Mouse (Mus musculus): ENCODE data around the gene Fosb.

Gene Fosb

DNA sequence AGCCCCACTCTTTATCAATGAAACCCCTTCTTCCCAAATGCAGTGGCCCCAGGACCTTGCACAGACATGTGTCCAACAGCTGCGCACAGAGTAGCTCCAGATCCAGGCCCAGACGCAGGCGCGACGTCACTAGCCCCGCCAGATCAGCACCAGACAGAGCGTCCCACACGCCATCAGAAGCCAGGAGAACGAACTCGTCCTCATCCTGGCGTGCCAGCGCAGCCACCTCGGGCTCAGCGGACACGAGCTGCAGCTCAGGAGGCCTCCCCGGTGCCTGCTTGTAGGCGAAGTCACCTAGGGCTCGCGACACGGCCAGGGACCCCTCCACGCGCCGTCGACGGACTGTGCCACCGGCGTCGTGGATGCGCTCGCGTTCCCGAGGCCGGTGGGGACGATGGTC, 30.8 kb downstream of the Fosb start:
- DNase-seq: no peak

DNA sequence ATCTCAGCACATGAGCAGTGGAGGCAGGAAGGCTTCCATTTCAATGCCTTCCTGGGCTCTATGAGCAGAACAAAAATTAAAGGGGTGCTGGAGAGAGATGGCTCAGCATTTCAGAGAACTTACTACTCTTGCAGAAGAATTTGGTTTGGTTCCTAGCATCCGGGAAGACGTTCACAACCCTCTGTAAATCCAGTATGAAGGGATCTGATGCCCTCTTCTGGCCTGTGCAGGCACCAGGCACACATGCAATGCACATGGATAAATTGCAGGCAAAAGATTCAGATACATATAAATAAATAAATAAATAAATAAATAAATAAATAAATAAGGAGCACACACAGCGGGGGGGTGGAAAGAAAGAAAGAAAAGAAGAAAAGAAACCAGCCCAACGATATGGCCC, 33.6 kb downstream of the Fosb start:
- DNase-seq: no peak

DNA sequence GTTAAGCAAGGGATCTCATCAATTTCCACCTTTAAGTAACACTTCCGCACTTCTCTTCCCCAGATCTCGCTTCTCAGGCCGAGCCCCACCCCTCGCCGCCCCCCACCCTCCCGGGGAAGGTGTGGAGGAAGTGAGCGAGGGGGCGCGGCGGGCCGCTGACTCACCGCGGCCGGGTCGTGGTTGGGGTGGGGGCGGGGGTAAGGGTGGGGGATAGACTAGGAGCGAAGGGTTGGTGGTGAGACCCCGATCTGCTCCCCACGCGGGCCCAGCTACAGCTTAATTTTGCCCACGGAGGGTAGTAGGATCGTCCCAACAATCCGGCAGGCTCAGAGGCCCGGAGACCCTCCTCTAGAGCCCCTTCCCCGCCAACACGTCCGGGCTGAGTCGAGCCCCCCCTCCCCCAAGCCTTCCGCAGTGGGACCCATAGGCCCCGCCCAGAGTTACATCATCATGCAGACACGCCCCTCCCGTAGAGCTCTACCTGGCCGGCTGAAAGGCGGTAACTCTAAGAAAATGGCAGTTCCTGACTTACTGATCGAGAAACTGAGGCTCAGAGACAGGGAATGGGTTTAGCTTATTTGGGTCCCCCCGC, 37.6 kb downstream of the Fosb start:
- DNase-seq: peak; percentile 83

DNA sequence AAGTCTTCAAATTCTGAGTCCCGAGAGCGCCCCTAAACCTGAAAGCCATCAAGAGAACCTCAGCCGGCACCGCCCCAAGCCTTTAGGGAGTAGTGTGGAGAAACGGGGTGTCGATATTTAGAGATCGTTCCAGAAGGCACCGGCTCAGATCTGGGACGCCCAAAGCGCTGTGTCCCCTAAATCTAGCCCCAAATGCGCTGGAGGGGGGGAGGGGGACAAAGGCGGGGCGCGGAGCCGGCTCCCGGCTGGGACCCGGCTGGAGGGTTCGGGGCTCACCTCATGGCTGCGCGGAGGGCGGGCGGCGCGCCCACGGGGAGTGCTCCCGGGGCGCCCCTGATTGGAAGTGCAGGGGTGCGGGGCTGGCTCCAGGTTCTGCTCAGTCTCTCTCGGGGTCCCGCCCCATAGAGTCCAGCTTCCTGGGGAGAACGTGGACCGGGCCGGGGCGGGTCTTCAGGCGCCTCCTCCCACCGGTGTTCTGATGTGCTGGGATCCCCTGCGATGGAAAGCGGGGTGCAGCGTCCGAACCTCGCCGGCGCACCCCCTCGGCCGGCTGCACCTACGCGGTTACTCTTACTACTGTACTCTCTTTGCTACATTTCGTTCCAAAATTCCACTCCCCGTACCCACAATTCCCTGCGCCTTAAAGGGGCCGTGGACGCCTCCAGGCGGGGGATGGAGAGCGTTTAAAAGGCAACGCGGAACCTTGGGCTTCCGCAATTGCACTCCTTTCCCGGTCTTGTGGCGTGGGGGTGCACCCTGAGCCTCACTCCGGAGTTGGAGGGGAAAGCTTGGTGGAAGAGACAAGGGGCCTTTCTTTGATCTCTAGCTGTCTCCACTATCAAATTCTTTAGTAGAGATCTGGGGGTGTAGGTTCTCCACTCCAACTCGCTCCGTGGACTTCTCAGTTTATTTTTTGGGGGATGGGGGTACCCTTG, 38.3 kb downstream of the Fosb start, which contains the start of gene Vasp:
Vasp (minus strand) TSS at position 580 of the 935 bp plus-strand sequence.
- peak; percentile 92 for DNase-seq

DNA sequence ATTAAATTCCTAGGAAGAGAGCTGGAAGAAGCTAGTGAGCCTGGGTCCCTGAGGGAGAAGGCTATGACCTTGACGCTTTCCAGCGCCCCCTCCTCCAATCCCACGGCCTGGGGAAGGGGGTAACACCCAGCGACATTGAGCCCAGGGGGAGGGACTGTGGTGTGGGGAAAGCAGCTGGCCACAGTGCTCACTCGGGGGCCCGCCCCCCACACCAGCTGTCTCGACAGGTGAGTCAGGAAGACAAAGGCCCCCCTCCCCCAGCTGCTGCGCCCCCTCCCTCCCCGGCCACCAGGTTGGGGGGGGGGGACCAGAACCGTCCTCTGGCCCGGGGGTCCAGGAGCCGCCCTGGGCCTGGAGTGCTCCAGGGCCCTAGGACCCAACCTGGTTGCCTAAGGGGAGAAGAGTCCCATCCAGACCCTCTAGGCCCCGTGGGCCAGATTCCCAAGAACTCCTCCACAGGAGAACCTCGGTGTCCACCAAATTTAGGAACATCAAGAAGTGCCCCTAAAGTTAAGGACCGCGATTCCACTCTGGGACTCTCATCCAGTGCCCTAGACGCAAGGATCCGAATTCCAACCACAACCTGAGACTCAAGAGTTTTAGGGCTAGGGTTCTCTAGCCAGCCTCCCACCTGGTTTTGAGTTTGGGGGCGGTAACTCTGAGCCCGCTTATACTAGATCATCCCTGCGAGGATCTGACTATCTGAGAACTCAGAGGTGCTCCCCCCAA, 39.2 kb downstream of the Fosb start:
- DNase-seq: no peak

DNA sequence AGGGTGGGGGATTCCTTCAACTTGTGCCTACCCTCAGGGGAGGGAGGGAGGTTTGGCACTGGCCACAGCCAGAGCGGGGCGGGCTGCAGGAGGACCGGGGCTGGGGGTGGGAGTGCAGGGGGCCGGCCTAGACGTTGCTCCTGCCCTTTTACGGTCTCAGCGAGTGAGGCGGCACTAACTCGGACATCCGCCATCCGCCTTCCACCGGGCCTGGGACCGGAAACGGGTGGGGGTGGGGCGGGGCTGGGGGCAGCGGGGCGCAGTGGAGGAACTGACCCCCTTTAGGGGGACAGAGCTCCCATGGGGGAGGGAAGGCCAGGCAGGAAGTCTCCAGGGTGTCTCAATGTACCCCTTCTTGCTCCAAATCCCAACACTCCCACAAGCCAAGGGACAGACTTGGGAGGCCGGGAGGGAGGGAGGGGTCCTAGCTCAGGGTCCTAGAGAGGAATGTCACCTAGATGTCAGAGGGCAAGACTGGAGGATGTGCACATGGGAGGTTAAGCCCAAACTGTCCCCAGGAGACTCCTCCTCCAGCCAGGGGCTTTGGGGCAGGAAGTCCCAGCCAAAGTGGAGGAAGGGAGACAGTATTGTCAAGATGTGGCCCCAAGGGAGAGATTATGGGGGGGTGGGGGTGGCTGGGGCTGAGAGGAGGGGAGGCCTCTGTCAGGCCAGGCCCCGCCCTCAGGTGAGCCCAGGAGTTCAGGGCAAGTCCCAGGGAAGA, 40.0 kb downstream of the Fosb start:
- peak; percentile 56 for DNase-seq

DNA sequence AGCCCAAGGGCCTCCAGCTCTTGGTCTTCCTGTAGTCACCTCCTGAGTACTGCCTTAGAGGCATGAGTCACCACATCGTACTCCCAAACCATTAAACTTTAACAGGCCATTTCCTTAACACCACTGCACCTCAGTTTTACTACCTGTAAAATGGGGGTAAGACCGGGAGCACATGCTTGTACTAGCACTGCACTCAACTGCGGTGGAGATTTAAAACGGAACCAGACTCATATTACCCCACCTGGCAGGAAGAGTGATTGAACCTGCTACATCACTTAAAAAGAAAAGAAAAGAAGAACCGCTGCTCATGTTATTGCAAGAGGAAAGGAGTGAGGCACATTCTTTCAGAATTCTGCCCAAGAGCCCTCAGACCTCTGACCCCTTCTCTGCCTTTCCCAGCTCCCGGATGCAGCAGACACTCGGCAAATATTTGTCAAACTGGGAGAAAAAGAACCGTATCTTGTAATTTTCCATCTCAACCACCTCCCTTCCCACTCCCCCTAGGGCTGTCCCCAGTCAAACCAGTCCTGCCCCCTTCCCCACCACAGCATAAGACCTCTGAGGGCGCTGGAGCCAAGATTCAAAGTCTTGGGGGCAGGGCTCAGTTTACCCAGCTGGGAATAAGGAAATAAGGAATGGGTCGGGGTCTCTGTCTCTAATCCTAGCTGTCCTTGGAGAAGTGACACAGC, 40.7 kb downstream of the Fosb start:
- no peak for DNase-seq

DNA sequence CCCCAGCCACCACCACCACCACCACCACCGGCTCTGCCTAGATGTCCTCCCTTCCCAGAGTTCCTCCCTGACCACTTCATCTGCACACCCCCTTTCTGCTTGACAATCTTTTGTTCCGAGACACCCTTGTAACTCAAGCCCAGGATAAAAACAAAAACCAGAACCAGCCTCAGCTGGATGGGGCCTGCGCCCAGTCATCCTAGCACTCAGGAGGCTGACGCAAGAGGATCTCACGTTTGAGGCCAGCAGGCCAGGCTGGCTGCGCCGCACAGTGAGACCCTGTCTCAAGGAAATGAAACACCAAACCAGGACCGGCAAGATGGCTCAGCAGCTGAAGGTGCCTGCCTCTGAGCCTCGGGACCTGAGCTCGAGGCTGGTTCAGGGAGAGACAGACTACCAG, 42.8 kb downstream of the Fosb start:
- DNase-seq: no peak

DNA sequence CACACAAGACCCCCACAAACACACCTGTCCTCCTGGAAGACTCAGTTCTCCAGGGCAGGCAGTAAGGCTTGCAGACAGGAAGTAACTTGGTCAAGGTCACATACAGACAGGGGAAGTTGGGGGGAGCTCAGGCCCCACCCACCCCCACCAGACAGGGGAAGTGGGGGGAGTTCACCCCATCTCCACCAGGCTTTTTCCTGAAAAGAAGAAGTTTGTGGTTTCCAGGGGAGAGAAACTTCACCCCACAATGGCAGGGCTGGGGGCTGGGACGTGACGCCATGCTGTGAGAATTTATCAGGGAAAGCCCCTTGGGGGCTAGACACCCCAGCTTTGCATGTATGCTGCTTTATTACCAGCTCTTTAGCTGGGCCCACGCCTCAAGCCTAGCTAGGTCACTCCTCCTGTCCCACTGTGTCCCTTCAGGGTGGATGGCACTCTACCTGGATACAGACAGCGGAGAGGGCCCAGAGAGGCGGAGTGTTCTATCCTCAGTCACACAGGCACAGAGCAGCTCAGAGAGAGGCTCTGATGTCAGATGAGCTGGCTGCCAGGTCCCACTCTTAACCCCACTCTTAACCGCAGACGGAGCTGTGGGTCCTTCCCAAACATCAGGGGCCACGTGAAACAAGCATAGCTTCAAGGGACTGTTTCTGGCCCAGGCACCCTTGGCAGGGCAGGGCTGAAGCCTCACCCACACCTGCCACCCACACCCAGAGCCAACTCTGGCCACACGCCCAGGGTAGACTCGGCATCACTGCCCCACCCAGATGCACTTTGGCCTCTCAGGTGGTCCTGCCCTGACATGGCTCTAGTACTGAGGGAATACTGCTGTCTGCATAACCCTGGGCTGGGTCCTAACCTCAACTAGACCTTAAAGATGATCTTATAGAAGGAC, 43.7 kb downstream of the Fosb start:
- DNase-seq: peak; percentile 25

DNA sequence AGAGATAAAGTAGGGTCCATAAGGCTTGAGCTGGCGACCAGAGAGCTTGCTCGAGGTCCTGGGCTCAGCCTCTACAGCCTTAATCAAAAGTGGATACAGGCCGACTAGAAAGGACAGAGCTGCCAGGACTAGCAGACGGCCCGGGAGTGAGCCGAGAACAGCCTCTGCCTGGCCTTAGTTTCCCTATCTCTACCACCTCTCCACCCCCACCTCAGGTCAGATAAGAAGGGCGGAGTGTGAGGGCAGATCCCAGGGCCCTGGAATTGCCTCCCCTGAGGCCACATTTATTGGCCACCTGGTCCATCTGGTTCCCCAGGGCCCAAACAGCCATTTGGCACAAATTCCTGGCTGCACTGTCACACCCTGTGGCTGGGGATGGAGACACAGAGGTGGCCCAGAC, 44.7 kb downstream of the Fosb start:
- DNase-seq: no peak

DNA sequence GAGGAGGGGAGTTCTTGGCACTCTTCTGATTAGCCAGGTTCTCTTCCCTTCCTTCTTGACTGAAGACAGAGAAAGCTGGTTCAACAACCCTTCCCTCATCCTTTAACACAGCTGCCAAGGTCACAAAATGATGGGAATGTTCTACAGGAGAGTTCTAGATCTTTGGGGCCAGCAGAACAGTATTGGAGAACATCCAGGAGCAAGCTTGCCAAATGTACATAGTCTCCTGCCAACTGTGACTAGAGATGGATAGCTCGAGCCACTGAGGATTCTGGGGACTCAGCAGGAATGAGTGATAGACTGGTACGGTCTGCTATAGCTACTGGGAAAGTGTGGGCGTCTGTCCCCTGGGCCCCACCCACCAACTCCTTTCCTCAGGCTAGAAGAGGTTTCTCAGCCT, 51.5 kb downstream of the Fosb start:
- peak; percentile 23 for DNase-seq

DNA sequence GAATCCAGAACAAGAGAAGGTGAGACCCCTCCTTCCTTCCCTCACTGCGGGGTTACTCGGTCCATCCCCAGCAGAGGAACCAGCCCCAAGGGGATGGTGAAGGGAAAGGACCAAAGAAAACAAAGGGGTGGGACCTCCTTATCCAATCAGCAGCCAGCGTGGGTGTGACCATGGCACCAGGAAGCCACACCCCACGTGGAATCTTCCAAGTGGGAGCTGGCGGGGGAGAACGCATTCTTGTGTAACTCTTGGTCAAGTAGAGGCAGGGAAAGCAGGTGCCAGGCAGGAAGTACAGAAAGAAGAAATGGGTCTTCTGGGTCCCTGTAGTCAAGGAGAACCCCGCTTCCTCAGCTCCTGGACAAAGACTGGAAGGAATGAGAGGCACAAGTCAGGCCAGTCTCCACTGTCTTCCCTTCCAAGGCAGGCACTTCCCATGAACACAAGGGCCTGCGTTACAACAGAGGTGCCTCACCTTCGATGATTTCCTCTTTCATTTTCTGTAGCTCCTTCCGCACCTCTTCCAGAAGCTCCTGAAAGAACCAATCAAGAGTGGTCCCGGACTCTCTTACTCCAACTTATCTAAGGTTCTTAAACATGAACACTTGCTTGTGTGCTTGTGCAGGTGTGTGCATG, 52.3 kb downstream of the Fosb start:
- peak; percentile 77 for DNase-seq

DNA sequence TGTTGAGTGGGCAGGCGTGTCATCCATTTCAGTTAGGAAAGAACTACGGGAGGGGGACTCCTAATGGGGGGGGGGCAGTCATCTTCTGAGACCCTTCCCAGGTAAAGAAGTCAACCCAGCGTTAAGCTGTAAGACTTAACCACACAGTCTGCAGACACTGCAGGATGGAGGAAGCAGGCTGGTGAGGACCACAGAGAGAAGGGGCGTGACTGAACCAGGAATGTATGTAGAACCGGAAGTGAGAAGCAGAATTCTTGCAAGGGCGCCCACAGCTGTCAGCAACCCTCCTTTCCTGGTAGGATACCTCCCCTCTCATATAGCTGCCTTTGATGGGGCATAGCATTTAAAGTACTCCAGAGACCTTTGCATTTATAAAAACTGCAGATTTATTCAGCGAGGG, 53.3 kb downstream of the Fosb start:
- no peak for DNase-seq

DNA sequence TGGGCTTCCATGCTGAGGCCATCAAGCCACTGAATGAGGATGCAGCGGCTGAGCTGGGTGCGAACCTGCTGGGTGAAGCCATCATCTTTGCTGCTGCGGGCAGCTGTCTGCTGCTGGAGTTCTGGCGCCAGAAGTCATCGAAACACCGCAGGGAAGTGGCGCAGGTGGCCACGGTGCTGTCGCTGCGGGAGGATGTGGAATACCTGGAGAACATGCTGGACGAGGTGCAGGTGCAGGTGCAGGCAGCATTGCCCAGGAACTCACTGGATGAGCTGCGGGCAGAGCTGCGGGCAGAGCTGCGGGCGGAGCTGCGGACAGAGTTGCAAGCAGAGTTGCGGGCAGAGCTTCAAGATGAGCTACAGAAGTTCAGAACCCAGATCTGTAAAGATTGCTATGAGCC, 54.5 kb downstream of the Fosb start:
- no peak for DNase-seq

DNA sequence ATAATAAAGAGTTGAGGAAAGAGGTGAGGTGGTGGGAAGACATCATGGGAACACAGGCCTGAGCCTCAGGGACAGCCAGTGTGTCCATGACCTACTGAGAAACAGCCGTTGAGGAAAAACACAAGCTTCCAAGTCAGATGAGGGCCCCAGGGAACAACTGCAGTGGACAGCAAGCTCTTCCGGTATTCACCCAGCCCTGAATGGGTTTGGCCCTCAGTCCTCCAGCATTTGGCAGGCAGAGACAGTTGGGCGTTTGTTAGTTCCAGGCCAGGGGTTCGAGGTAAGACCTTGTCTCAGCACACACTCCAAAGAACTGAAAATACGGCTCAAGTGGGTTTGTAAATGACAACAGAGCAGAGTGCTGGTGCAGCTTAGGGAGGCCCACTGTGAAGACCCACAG, 56.4 kb downstream of the Fosb start:
- no peak for DNase-seq
